Mouse (Mus musculus) embryonic facial prominence, embryonic 11.5 days (tissue): ENCODE measurements around the gene Padi1. TPM values are rescaled to one million over a fixed set of nuclear protein-coding genes. Genes with fewer than 3 reads are reported as not detected.

ENCODE experiments used
- ATAC-seq: fragments of 200-750 bp; cut with Nextera tagmentation; replicated peaks from 2 replicates; pipeline ENCODE4 v1.8.0; 2017; ENCODE audit warnings: low read depth; ENCODE audit not compliant: insufficient number of reproducible peaks, low FRiP score, low TSS enrichment
- DNase-seq: peaks from one replicate; pipeline ENCODE4 v3.0.0-alpha.2; 2015; ENCODE audit warnings: low spot score
- H3K27ac ChIP-seq: fragments of 300-500 bp; sonication (generic); replicated peaks from 2 replicates; pipeline ENCODE4 v1.5.1; 2014; ENCODE audit warnings: mild to moderate bottlenecking, low read depth, low read length, control low read depth
- H3K27me3 ChIP-seq: fragments of 300-500 bp; sonication (generic); 2 replicates; pipeline ENCODE4 v1.6.1; 2014; ENCODE audit warnings: mild to moderate bottlenecking, low read length, moderate library complexity, mixed read lengths; ENCODE audit not compliant: control insufficient read depth, insufficient read depth
- H3K36me3 ChIP-seq: fragments of 300-500 bp; sonication (generic); replicated peaks from 2 replicates; pipeline ENCODE4 v1.6.1; 2014; ENCODE audit warnings: low read depth, mild to moderate bottlenecking, low read length, moderate library complexity, mixed read lengths; ENCODE audit not compliant: control insufficient read depth, insufficient read depth
- H3K4me1 ChIP-seq: fragments of 300-500 bp; sonication (generic); 2 replicates; pipeline ENCODE4 v1.6.1; 2014; ENCODE audit warnings: low read length, mixed read lengths; ENCODE audit not compliant: control insufficient read depth, insufficient read depth
- H3K4me2 ChIP-seq: fragments of 300-500 bp; sonication (generic); 2 replicates; pipeline ENCODE4 v1.6.1; 2014; ENCODE audit warnings: low read depth, mild to moderate bottlenecking, control low read depth, low read length, moderate library complexity
- H3K4me3 ChIP-seq: fragments of 300-500 bp; sonication (generic); 2 replicates; pipeline ENCODE4 v1.5.1; 2014; ENCODE audit warnings: low read depth, low read length, control low read depth
- H3K9ac ChIP-seq: fragments of 300-500 bp; sonication (generic); replicated peaks from 2 replicates; pipeline ENCODE4 v1.6.1; 2014; ENCODE audit warnings: mild to moderate bottlenecking, control low read depth, low read length
- H3K9me3 ChIP-seq: fragments of 300-500 bp; sonication (generic); replicated peaks from 2 replicates; pipeline ENCODE4 v1.6.1; 2016; ENCODE audit warnings: mild to moderate bottlenecking, low read length, inconsistent platforms, mixed read lengths; ENCODE audit not compliant: control insufficient read depth
- WGBS: fragments of 180-500 bp; shearing (Covaris S2); extraction: QIAGEN DNeasy Blood & Tissue Kit; methylation state at CpG from one replicate; pipeline ENCODE4 v1.1.7; 2014; 5-methylcytosine and 5-hydroxymethylcytosine counted together
- polyA plus RNA-seq: library from polyadenylated mRNA; unstranded; fragments of >200 nt; fragmentation: Nextera tagmentation; extraction: Ambion mirVana; gene quantifications from 2 replicates; pipeline ENCODE4 v1.2.1, GENCODE M21; 2014

Gene Padi1
- polyA plus RNA-seq, 1 experiment from 2014 or later, result 0.13 TPM

- no peaks in the 10 kb centered on the region for H3K36me3 ChIP-seq
- no peaks in the 10 kb centered on the region for H3K27me3 ChIP-seq
- H3K9ac ChIP-seq, result no peak overlapping the region
- no peak overlapping the region for H3K4me2 ChIP-seq
- no peaks in the 10 kb centered on the region for H3K9me3 ChIP-seq
- 72% methylated on average over 3 of the region's 3 CpGs for WGBS
- no peak overlapping the region for H3K4me3 ChIP-seq
- ATAC-seq (no peak), DNase-seq (no peak)
- H3K4me1 ChIP-seq, result no peaks in the 10 kb centered on the region
- no peak overlapping the region for H3K27ac ChIP-seq
Observed at GRCm38 (mm10) chr4:140801364-140801763, 44.2 kb downstream of the Padi1 start.

GRCm38 (mm10) chr4:140796786-140797185, 48.8 kb downstream of the Padi1 start:
- ATAC-seq (no peak), DNase-seq (no peak)
- H3K4me3 ChIP-seq, result no peak overlapping the region
- no peak overlapping the region for H3K9ac ChIP-seq
- no peaks in the 10 kb centered on the region for H3K27me3 ChIP-seq
- H3K27ac ChIP-seq, result no peak overlapping the region
- H3K9me3 ChIP-seq, result no peaks in the 10 kb centered on the region
- H3K36me3 ChIP-seq, result no peaks in the 10 kb centered on the region
- H3K4me1 ChIP-seq, result no peaks in the 10 kb centered on the region
- H3K4me2 ChIP-seq, result no peak overlapping the region
- WGBS, result 82% methylated on average over 3 of the region's 3 CpGs

DNA sequence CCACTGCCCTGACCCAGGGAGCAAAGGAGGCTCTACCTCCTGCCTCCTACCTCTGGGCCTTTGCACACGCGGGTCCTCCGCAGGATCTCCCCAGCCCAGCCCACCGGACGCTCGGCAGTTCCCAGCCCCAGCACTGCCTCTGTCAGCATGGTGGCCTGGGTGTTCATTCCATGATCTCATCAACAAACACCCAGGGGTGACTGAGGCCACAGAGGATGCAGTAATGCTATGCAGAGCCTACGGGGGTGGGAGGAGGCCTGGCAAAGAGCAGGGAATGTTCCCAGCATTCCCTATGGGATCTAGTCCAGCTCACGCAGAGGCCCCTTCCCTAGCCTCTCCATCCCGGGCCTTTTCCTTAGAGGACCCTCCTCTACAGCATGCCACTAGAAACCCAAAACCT, 50.9 kb downstream of the Padi1 start:
- no peaks in the 10 kb centered on the region for H3K36me3 ChIP-seq
- H3K9ac ChIP-seq, result no peak overlapping the region
- ATAC-seq (no peak), DNase-seq (no peak)
- no peaks in the 10 kb centered on the region for H3K9me3 ChIP-seq
- H3K4me2 ChIP-seq, result no peak overlapping the region
- H3K27me3 ChIP-seq, result no peaks in the 10 kb centered on the region
- WGBS, result 82% methylated on average over 9 of the region's 9 CpGs
- H3K4me1 ChIP-seq, result no peaks in the 10 kb centered on the region
- no peak overlapping the region for H3K4me3 ChIP-seq
- H3K27ac ChIP-seq, result no peak overlapping the region

- no peaks in the 10 kb centered on the region for H3K27me3 ChIP-seq
Observed at GRCm38 (mm10) chr4:140793795-140794194, 51.8 kb downstream of the Padi1 start.

DNA sequence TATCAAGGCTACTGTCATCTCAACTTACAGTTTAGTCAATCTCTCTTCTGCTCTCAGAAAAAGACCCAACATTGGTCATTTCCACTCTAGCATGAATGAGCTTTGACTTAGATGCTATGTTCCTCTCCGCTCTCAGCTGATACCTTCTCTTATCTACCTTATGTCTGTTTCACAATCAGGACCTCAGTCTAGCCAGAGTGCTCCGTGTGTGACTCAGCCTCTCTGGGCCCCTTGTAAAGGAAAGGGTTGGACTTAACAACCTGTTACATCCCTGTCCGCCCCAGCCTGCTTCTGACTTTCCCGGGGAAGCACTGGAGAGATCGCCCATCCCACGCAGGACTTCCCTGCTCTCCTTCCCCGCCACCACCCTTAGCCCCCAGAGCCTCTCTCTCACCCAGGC, 53.0 kb downstream of the Padi1 start:
- no peaks in the 10 kb centered on the region for H3K36me3 ChIP-seq
- H3K4me1 ChIP-seq, result no peaks in the 10 kb centered on the region
- H3K4me3 ChIP-seq, result no peak overlapping the region
- no peak overlapping the region for H3K4me2 ChIP-seq
- H3K27ac ChIP-seq, result no peak overlapping the region
- WGBS, result 90% methylated on average over 7 of the region's 7 CpGs
- H3K9me3 ChIP-seq, result no peaks in the 10 kb centered on the region
- DNase-seq (no peak), ATAC-seq (no peak)
- H3K27me3 ChIP-seq, result no peaks in the 10 kb centered on the region
- no peak overlapping the region for H3K9ac ChIP-seq

More at GRCm38 (mm10) chr4:140793795-140794194, 51.8 kb downstream of the Padi1 start:
- Histone ChIP-seq H3K36me3 (no peaks in the 10 kb centered on the region), H3K4me2 (no peak overlapping the region), H3K9me3 (no peaks in the 10 kb centered on the region), H3K4me3 (no peak overlapping the region), H3K27ac (no peak overlapping the region), H3K4me1 (no peaks in the 10 kb centered on the region), H3K9ac (no peak overlapping the region)
- 51% methylated on average over 9 of the region's 9 CpGs for WGBS
- no peak for ATAC-seq
- no peak for DNase-seq

DNA sequence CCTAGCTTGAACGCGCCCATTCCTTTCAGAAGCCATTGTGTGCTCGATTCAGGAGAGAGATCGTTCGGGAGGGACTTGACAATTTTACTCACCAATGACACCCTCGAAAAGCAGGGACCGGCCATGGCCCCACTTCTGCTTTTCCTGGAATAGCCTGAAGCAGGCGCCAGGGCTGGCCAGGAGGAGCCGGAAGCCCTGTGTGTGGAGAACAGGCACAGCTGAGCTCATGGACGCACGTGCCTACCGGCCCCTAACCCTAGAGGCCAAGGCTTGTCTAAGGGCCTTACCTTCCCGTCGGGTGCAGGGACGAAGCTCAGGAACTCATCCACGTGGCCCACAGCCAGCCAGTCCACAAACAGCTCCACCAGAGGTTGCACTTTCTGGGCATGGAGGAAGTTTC, 54.5 kb downstream of the Padi1 start:
- Histone ChIP-seq H3K9ac (no peak overlapping the region), H3K4me1 (no peaks in the 10 kb centered on the region), H3K4me3 (no peak overlapping the region), H3K4me2 (no peak overlapping the region), H3K36me3 (no peaks in the 10 kb centered on the region), H3K9me3 (no peaks in the 10 kb centered on the region), H3K27me3 (no peaks in the 10 kb centered on the region), H3K27ac (no peak overlapping the region)
- ATAC-seq (no peak), DNase-seq (no peak)
- 85% methylated on average over 16 of the region's 16 CpGs for WGBS

DNA sequence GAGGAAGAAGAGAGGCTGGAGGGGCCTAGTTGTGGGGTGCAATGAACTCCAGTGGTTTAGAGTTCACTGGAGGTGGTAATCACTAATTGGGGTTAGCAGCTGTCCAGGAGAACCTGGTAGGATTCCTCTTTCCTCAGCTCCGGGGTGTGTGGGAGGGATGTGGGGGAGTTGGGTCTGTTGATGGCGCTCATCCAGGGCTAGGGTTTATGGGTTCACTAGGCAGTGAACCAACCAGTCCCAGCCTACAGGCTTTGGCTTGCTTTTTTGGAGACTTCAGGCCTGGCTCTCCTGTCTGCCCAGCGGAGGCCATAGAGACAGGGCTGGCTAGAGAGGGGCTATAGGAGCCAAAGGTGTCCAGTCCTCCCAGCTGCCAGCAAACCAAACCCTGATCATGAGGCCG, 55.6 kb downstream of the Padi1 start:
- DNase-seq, result no peak
- H3K9me3 ChIP-seq, result no peaks in the 10 kb centered on the region
- WGBS, result 87% methylated on average over 4 of the region's 4 CpGs
- no peaks in the 10 kb centered on the region for H3K4me1 ChIP-seq
- no peak overlapping the region for H3K27ac ChIP-seq
- H3K27me3 ChIP-seq, result no peaks in the 10 kb centered on the region
- H3K9ac ChIP-seq, result no peak overlapping the region
- H3K4me2 ChIP-seq, result no peak overlapping the region
- ATAC-seq, result no peak
- H3K36me3 ChIP-seq, result no peaks in the 10 kb centered on the region
- H3K4me3 ChIP-seq, result no peak overlapping the region

- Histone ChIP-seq H3K4me3 (no peak overlapping the region), H3K9ac (no peak overlapping the region), H3K4me1 (no peaks in the 10 kb centered on the region), H3K27me3 (no peaks in the 10 kb centered on the region), H3K9me3 (no peaks in the 10 kb centered on the region), H3K4me2 (no peak overlapping the region), H3K27ac (no peak overlapping the region), H3K36me3 (no peaks in the 10 kb centered on the region)
- DNase-seq (peak; percentile 72), ATAC-seq (no peak)
- WGBS, result 40% methylated on average over 6 of the region's 6 CpGs
Observed at GRCm38 (mm10) chr4:140788983-140789382, 56.6 kb downstream of the Padi1 start.
